Mouse (Mus musculus) 3134 (cell line): ENCODE measurements around the gene Bex4.
A peak's percentile ranks its signal among the peaks of the same experiment; 100 is the strongest.
"Not testable (repeated sequence)": the region's sequence is repeated elsewhere in the genome, so short reads cannot be mapped to it uniquely, and the experiment has no call there.

Source experiments
- DNase-seq: peaks from one replicate; pipeline ENCODE4 v3.0.0-alpha.2; 2011; ENCODE audit warnings: low spot score; ENCODE audit not compliant: insufficient read length; ENCODE audit errors: extremely low read depth

Bex4 gene

GRCm38 (mm10) chrX:136138827-136139639 is at the start of gene Bex4:
Gene Bex4, plus strand, starts transcription at chrX:136138996.
- not testable (repeated sequence) for DNase-seq

- DNase-seq = no peak
Observed at GRCm38 (mm10) chrX:136092497-136093279, 46.1 kb upstream of the Bex4 start.

- no peak for DNase-seq
Observed at GRCm38 (mm10) chrX:136094421-136094820, 44.4 kb upstream of the Bex4 start.

GRCm38 (mm10) chrX:136104046-136104723 is 34.6 kb upstream of the Bex4 start:
- DNase-seq = no peak

- no peak for DNase-seq
Observed at GRCm38 (mm10) chrX:136104724-136105088, 34.1 kb upstream of the Bex4 start.

GRCm38 (mm10) chrX:136107942-136108341 is 30.9 kb upstream of the Bex4 start:
- peak; percentile 8 for DNase-seq

GRCm38 (mm10) chrX:136115015-136115414 is 23.8 kb upstream of the Bex4 start:
- DNase-seq = no peak

GRCm38 (mm10) chrX:136115419-136115961 is 23.3 kb upstream of the Bex4 start:
- DNase-seq = no peak

- DNase-seq = no peak
Observed at GRCm38 (mm10) chrX:136127038-136127743, 11.6 kb upstream of the Bex4 start.

GRCm38 (mm10) chrX:136127744-136128064 is 11.1 kb upstream of the Bex4 start:
- DNase-seq = no peak

GRCm38 (mm10) chrX:136135559-136135958 is 3.2 kb upstream of the Bex4 start:
- DNase-seq = no peak

GRCm38 (mm10) chrX:136139640-136140004 is 826 bp downstream of the Bex4 start:
- DNase-seq = not testable (repeated sequence)

GRCm38 (mm10) chrX:136141385-136141784 is 2.6 kb downstream of the Bex4 start:
- DNase-seq = no peak

- DNase-seq = no peak
Observed at GRCm38 (mm10) chrX:136143711-136144110, 4.9 kb downstream of the Bex4 start.

GRCm38 (mm10) chrX:136144195-136144594 is 5.4 kb downstream of the Bex4 start:
- DNase-seq = no peak

- no peak for DNase-seq
Observed at GRCm38 (mm10) chrX:136170625-136171024, 31.8 kb downstream of the Bex4 start.

- peak; percentile 51 for DNase-seq
Observed at GRCm38 (mm10) chrX:136171189-136172117, 32.7 kb downstream of the Bex4 start.

GRCm38 (mm10) chrX:136172118-136172551 is 33.3 kb downstream of the Bex4 start, which contains the start of gene Tceal8:
Gene Tceal8, minus strand, starts transcription at chrX:136172342.
- DNase-seq = peak; percentile 72

- DNase-seq = no peak
Observed at GRCm38 (mm10) chrX:136172786-136173185, 34.0 kb downstream of the Bex4 start.
